Mouse (Mus musculus) lung, adult 2 months (tissue): Measurements from ENCODE around the gene Arpc1b. TPM values are rescaled to one million over a fixed set of nuclear protein-coding genes. Genes with fewer than 3 reads are reported as not detected.
"Not testable (repeated sequence)": the region's sequence is repeated elsewhere in the genome, so short reads cannot be mapped to it uniquely, and the experiment has no call there.

Experiments
- DNase-seq: peaks from one replicate; pipeline ENCODE4 v3.0.0; 2022
- H3K4me1 ChIP-seq: fragments of 200-500 bp; 2 replicates; pipeline ENCODE4 v1.6.1; 2011; ENCODE audit warnings: low read length; ENCODE audit not compliant: control insufficient read depth, insufficient read depth
- H3K4me3 ChIP-seq: fragments of 200-500 bp; replicated peaks from 2 replicates; pipeline ENCODE3; 2011; ENCODE audit warnings: low read depth, mild to moderate bottlenecking, control low read depth, low read length; ENCODE audit errors: extremely low read depth
- CTCF ChIP-seq: fragments of 200-500 bp; IDR thresholded peaks from 2 replicates; pipeline ENCODE4 v1.5.1; 2011; ENCODE audit warnings: mild to moderate bottlenecking, low read length, control low read depth; ENCODE audit not compliant: insufficient read depth
- POLR2A ChIP-seq: fragments of 200-500 bp; IDR thresholded peaks from 2 replicates; pipeline ENCODE4 v1.6.1; 2011; ENCODE audit warnings: low read depth, mild to moderate bottlenecking, control low read depth, low read length, borderline replicate concordance; ENCODE audit errors: extremely low read depth
- WGBS: fragments of 180-500 bp; shearing (Covaris S2); methylation state at CpG from one replicate; pipeline ENCODE4 v1.1.7; 2018; 5-methylcytosine and 5-hydroxymethylcytosine counted together
- polyA plus RNA-seq: library from polyadenylated mRNA; depleted of rRNA; stranded (reverse); fragments of >200 nt; gene quantifications from 2 replicates; pipeline ENCODE4 v1.2.3, GENCODE M21; 2012

Arpc1b gene
- polyA plus RNA-seq, 1 experiment, result 492 TPM

- DNase-seq, result no peak
- H3K4me3 ChIP-seq, result no peak overlapping the region
- peaks cover 3% of the 10 kb centered on the region; the same call in 1 of the 2 replicates for H3K4me1 ChIP-seq
- WGBS, result 92% methylated on average over 19 of the region's 19 CpGs
- TF ChIP-seq POLR2A, result no peak
- no peak for TF ChIP-seq CTCF
Observed at GRCm38 (mm10) chr5:145123396-145123795, 9.4 kb downstream of the Arpc1b start.

GRCm38 (mm10) chr5:145126580-145126979 lies 12.6 kb downstream of the Arpc1b start:
- no peak for DNase-seq
- Histone ChIP-seq H3K4me1 (no peaks in the 10 kb centered on the region), H3K4me3 (no peak overlapping the region)
- 90% methylated on average over 9 of the region's 9 CpGs for WGBS
- TF ChIP-seq CTCF, result no peak
- TF ChIP-seq POLR2A, result no peak

GRCm38 (mm10) chr5:145129124-145129523 lies 15.1 kb downstream of the Arpc1b start:
- Histone ChIP-seq H3K4me3 (no peak overlapping the region), H3K4me1 (no peaks in the 10 kb centered on the region)
- TF ChIP-seq POLR2A (no peak), CTCF (no peak)
- 79% methylated on average over 4 of the region's 4 CpGs for whole genome bisulfite sequencing
- no peak for DNase-seq

- H3K4me3 ChIP-seq, DNase-seq, H3K4me1 ChIP-seq: not testable (repeated sequence)
- 76% methylated on average over 6 of the region's 6 CpGs for WGBS
Observed at GRCm38 (mm10) chr5:145129773-145130172, 15.8 kb downstream of the Arpc1b start.

GRCm38 (mm10) chr5:145130191-145130590 lies 16.2 kb downstream of the Arpc1b start:
- no peak for TF ChIP-seq POLR2A
- TF ChIP-seq CTCF, result no peak
- no peak for DNase-seq
- no peaks in the 10 kb centered on the region for H3K4me1 ChIP-seq
- H3K4me3 ChIP-seq, result no peak overlapping the region
- 65% methylated on average over 11 of the region's 11 CpGs for WGBS

- no peak for DNase-seq
- WGBS, result 76% methylated on average over 3 of the region's 3 CpGs
- Histone ChIP-seq H3K4me3 (no peak overlapping the region), H3K4me1 (no peaks in the 10 kb centered on the region)
- TF ChIP-seq POLR2A, result no peak
- TF ChIP-seq CTCF, result no peak
Observed at GRCm38 (mm10) chr5:145130995-145131394, 17.0 kb downstream of the Arpc1b start.

GRCm38 (mm10) chr5:145133275-145133674 lies 19.3 kb downstream of the Arpc1b start:
- H3K4me1 ChIP-seq, H3K4me3 ChIP-seq, DNase-seq: not testable (repeated sequence)
- 86% methylated on average over 6 of the region's 6 CpGs for WGBS

GRCm38 (mm10) chr5:145138836-145139235 lies 24.8 kb downstream of the Arpc1b start:
- 5% methylated on average over 6 of the region's 6 CpGs for WGBS
- Histone ChIP-seq H3K4me3 (peak overlapping the region; percentile 91), H3K4me1 (peaks cover 2% of the 10 kb centered on the region; the same call in 1 of the 2 replicates)
- no peak for TF ChIP-seq CTCF
- DNase-seq, result no peak

- Histone ChIP-seq H3K4me1 (peaks cover 2% of the 10 kb centered on the region; the same call in 1 of the 2 replicates), H3K4me3 (peak within 1 kb of the TSS; percentile 97)
- TF ChIP-seq POLR2A (peak; percentile 74; the same call in 1 of the 2 replicates), CTCF (no peak)
- under 1% methylated on average over 84 of the region's 84 CpGs for WGBS
- peak; percentile 97 for DNase-seq
Observed at GRCm38 (mm10) chr5:145139571-145140519, 25.8 kb downstream of the Arpc1b start, which contains the start of the genes Pdap1 and Bud31. Pdap1 (minus strand) TSS chr5:145140238. Bud31 (plus strand) TSS chr5:145140362.

- DNase-seq, result no peak
- TF ChIP-seq CTCF (no peak), POLR2A (no peak)
- Histone ChIP-seq H3K4me3 (peak overlapping the region; percentile 97), H3K4me1 (peaks cover 2% of the 10 kb centered on the region; the same call in 1 of the 2 replicates)
- WGBS, result under 1% methylated on average over 18 of the region's 18 CpGs
Observed at GRCm38 (mm10) chr5:145140611-145141010, 26.6 kb downstream of the Arpc1b start.

- Histone ChIP-seq H3K4me3 (no peak overlapping the region), H3K4me1 (no peaks in the 10 kb centered on the region)
- WGBS, result 91% methylated on average over 5 of the region's 5 CpGs
- TF ChIP-seq POLR2A (no peak), CTCF (no peak)
- DNase-seq, result no peak
Observed at GRCm38 (mm10) chr5:145147748-145148147, 33.7 kb downstream of the Arpc1b start.
